In genomic region chr1:88284946-88285320, GRCm38 (mm10) we compare ENCODE assay signal across 8 mouse cellular contexts. TPM values are rescaled to one million over a fixed set of nuclear protein-coding genes. Genes with fewer than 3 reads are reported as not detected.
A peak's percentile ranks its signal among the peaks of the same experiment; 100 is the strongest.
DNase-seq lines count a peak whose midpoint lies in the region; TF ChIP-seq lines count a peak whose summit lies in the region.
"Had no signal": no experiment of that assay in that cellular context is flagged by ENCODE, and none has a peak within 500 bp of the region (broad histone marks: within the 10 kb centered on the region; RNA-seq: fewer than 3 reads in every experiment).

No protein-coding gene starts in this region.

- peaks cover 76% of the 10 kb centered on the region for H3K27me3 ChIP-seq in CH12.LX (replicated peaks)
- H3K27me3 ChIP-seq: neural tube, embryonic 13.5 days had no signal

- peaks cover 13 to 22% of the 10 kb centered on the region in 2 experiments for H3K4me1 ChIP-seq in CH12.LX (ENCODE audit: control insufficient read depth in 1 of 2, insufficient read depth in 2 of 2)
- H3K4me1 ChIP-seq: neural tube, embryonic 13.5 days had no signal

- TF ChIP-seq POLR2A in CH12.LX (IDR thresholded peaks at IDR 0.05; ENCODE audit: low read depth, low read length): no peak

- TF ChIP-seq RAD21 in CH12.LX (IDR thresholded peaks at IDR 0.05; ENCODE audit: low read depth, low read length): peak; percentile 12

- no peak overlapping the region for H3K4me2 ChIP-seq in CH12.LX (ENCODE audit: insufficient read depth, low read depth, poor library complexity, severe bottlenecking)
- H3K4me2 ChIP-seq: neural tube, embryonic 13.5 days had no signal

- in situ Hi-C loops in CH12.LX (cut with MboI; ENCODE audit: low pct_ligation_motif_present, low pct_unique_long_range_greater_than_20kb, low sequenced_read_pairs): loop anchor here (10.0 to 25.0 kb wide), 2 partner anchors 150 to 323 kb away; partner anchors contain the start of gene Ugt1a6a

- H3K9ac ChIP-seq in CH12.LX (ENCODE audit: insufficient read depth, low read depth): no peak overlapping the region
- H3K9ac ChIP-seq: neural tube, embryonic 13.5 days had no signal

- H3K9me3 ChIP-seq in CH12.LX (replicated peaks; ENCODE audit: low read length): peaks cover 26% of the 10 kb centered on the region

- H3K4me3 ChIP-seq in layer of hippocampus, adult 2 months: no peak overlapping the region
- no peak overlapping the region for H3K4me3 ChIP-seq in CH12.LX (replicated peaks in 1 of 3; ENCODE audit: low read depth in 2 of 3, low read length in 2 of 3, poor library complexity in 1 of 3)
- H3K4me3 ChIP-seq: neural tube, embryonic 13.5 days had no signal

- DNase-seq in layer of hippocampus, adult 2 months (ENCODE audit: low spot score in 2 of 2): no peak
- DNase-seq in layer of hippocampus, postnatal 25 days (ENCODE audit: extremely low spot score in 1 of 2, low spot score in 1 of 2): no peak
- DNase-seq in CH12.LX (ENCODE audit: extremely low read depth) (peak; percentile 69), NIH3T3 (ENCODE audit: low read depth) (peak; percentile 70), liver (peak; percentile 63)
- no peak for DNase-seq in right cerebral cortex, postnatal 25 days
- DNase-seq in left cerebral cortex, postnatal 4 days: no peak

- H3K36me3 ChIP-seq in CH12.LX (replicated peaks in 1 of 2; ENCODE audit: control insufficient read depth in 1 of 2, insufficient read depth in 1 of 2, low read length in 1 of 2): no peaks in the 10 kb centered on the region
- H3K36me3 ChIP-seq: neural tube, embryonic 13.5 days had no signal

- intact Hi-C loops in left cerebral cortex, postnatal 4 days (cut with DNase I): loop anchor here (10.0 kb wide), 2 partner anchors 130 to 280 kb away; partner anchors contain the start of gene Usp40

- H3K27ac ChIP-seq in layer of hippocampus, adult 2 months: no peak overlapping the region
- no peak overlapping the region for H3K27ac ChIP-seq in CH12.LX (ENCODE audit: insufficient read depth, low read depth)
- H3K27ac ChIP-seq: neural tube, embryonic 13.5 days had no signal

- peak; percentile 73 for TF ChIP-seq CTCF in layer of hippocampus, adult 2 months (conservative IDR thresholded peaks at IDR 0.05)
- TF ChIP-seq CTCF in CH12.LX (conservative IDR thresholded peaks at IDR 0.05 in 1 of 2, IDR thresholded peaks at IDR 0.05 in 1 of 2; ENCODE audit: low read depth in 2 of 2, low read length in 2 of 2): peak in 1 of 2 experiments; percentile 89; a peak in 2 of 4 replicates

- dilution Hi-C loops in CH12.LX (cut with MboI; ENCODE audit: extremely low pct_ligation_motif_present, extremely low pct_unique_long_range_greater_than_20kb, low sequenced_read_pairs): no loop called here

- TF ChIP-seq EP300 in CH12.LX (IDR thresholded peaks at IDR 0.05; ENCODE audit: low read length): no peak

- no peaks in the 10 kb centered on the region for H3K79me2 ChIP-seq in CH12.LX (replicated peaks; ENCODE audit: control insufficient read depth, extremely low read depth, insufficient read depth, poor library complexity, severe bottlenecking)

TF ChIP-seq in CH12.LX, 34 proteins besides CTCF, POLR2A, EP300 and RAD21:
- TF ChIP-seq NELFE (IDR thresholded peaks at IDR 0.05; ENCODE audit: low read depth, low read length) (0 out of 2 replicates have a peak, but pooled peaks have one; percentile 4), RCOR1 (conservative IDR thresholded peaks at IDR 0.05; ENCODE audit: low read depth, low read length) (no peak), SMC3 (IDR thresholded peaks at IDR 0.05; ENCODE audit: low read depth, low read length) (peak; percentile 43), IRF4 (IDR thresholded peaks at IDR 0.05; ENCODE audit: low read depth, low read length) (no peak), JUND (conservative IDR thresholded peaks at IDR 0.05; ENCODE audit: low read depth, low read length) (no peak), HCFC1 (IDR thresholded peaks at IDR 0.05; ENCODE audit: low read depth, low read length) (no peak), ZC3H11A (IDR thresholded peaks at IDR 0.05; ENCODE audit: low read depth, low read length) (no peak), KAT2A (IDR thresholded peaks at IDR 0.05; ENCODE audit: insufficient replicate concordance, low read length) (no peak), PAX5 (IDR thresholded peaks at IDR 0.05; ENCODE audit: low read length) (no peak), JUN (IDR thresholded peaks at IDR 0.05; ENCODE audit: insufficient read depth, low read depth, low read length) (no peak), ZNF384 (IDR thresholded peaks at IDR 0.05; ENCODE audit: low read depth, low read length) (no peak), POLR2AphosphoS2 (IDR thresholded peaks at IDR 0.05; ENCODE audit: low read depth, low read length) (no peak), NRF1 (IDR thresholded peaks at IDR 0.05; ENCODE audit: low read depth, low read length) (0 out of 2 replicates have a peak, but pooled peaks have one; percentile 18), ZKSCAN1 (IDR thresholded peaks at IDR 0.05; ENCODE audit: borderline replicate concordance, low read depth, low read length) (no peak)

RNA-seq across cellular contexts. Expression of gene Trpm8, which starts 7.5 kb away (rescaled TPM):
- total RNA-seq in layer of hippocampus, adult 2 months (2021): under 1 TPM in 1 of 2 experiments, not detected in 1; 0.12 TPM
- under 1 TPM; 0.12 TPM for total RNA-seq in layer of hippocampus, postnatal 25 days (2021)
- total RNA-seq in CH12.LX (2012; rRNA removed): not detected in 2 replicates
- not detected in 2 replicates for total RNA-seq in CH12.LX (2014; rRNA removed)
- not detected in 2 replicates for polyA plus RNA-seq in CH12.LX (2012; ENCODE audit: insufficient read length, low read depth)
- total RNA-seq in left cerebral cortex, postnatal 4 days (2021): 1 to 10 TPM in 1 of 2 experiments, under 1 TPM in 1; 0.82 to 1.2 TPM

RNA-seq across cellular contexts. Expression of gene Hjurp, which starts 7.5 kb away (rescaled TPM):
- 10 to 100 TPM; 31.9 to 35.3 TPM for total RNA-seq in layer of hippocampus, adult 2 months (2021)
- total RNA-seq in layer of hippocampus, postnatal 25 days (2021): 10 to 100 TPM; 26.9 to 33.9 TPM
- total RNA-seq in CH12.LX (2012; rRNA removed): 65.2 and 69.8 TPM in 2 replicates
- 74.1 and 80.8 TPM in 2 replicates for total RNA-seq in CH12.LX (2014; rRNA removed)
- polyA plus RNA-seq in CH12.LX (2012; ENCODE audit: insufficient read length, low read depth): 64.8 and 67.6 TPM in 2 replicates
- total RNA-seq in left cerebral cortex, postnatal 4 days (2021): 10 to 100 TPM; 75.3 to 78.8 TPM

RNA-seq across cellular contexts. Expression of gene Mroh2a, which starts 58.1 kb away (rescaled TPM):
- total RNA-seq in layer of hippocampus, adult 2 months (2021): under 1 TPM in 1 of 2 experiments, not detected in 1; 0.38 TPM
- under 1 TPM in 1 of 2 experiments, not detected in 1; 0.21 TPM for total RNA-seq in layer of hippocampus, postnatal 25 days (2021)
- total RNA-seq in CH12.LX (2012; rRNA removed): 0.13 and 0.17 TPM in 2 replicates
- total RNA-seq in CH12.LX (2014; rRNA removed): not detected in 2 replicates
- polyA plus RNA-seq in CH12.LX (2012; ENCODE audit: insufficient read length, low read depth): 0.78 and 1.0 TPM in 2 replicates
- total RNA-seq in left cerebral cortex, postnatal 4 days (2021): under 1 TPM; 0.04 to 0.20 TPM

Comparison
In these comparisons a context has a peak if more than half of its experiments do, and no peak if none do; other contexts are left out.
1. DNase-seq: peak in CH12.LX (single experiment), NIH3T3 (single experiment) and liver (single experiment); none in layer of hippocampus, adult 2 months (0 of 2), layer of hippocampus, postnatal 25 days (0 of 2), right cerebral cortex, postnatal 25 days (single experiment) and left cerebral cortex, postnatal 4 days (single experiment).